Mouse (Mus musculus) limb, embryonic 13.5 days (tissue): Measurements from ENCODE around the gene Fam107b. TPM values are rescaled to one million over a fixed set of nuclear protein-coding genes. Genes with fewer than 3 reads are reported as not detected.
"Not testable (repeated sequence)": the region's sequence is repeated elsewhere in the genome, so short reads cannot be mapped to it uniquely, and the experiment has no call there.

ENCODE experiments used
- ATAC-seq: fragments of 200-750 bp; cut with Nextera tagmentation; 2 replicates; pipeline ENCODE4 v1.8.0; 2017; ENCODE audit warnings: low read depth, moderate number of reproducible peaks, moderate TSS enrichment; ENCODE audit not compliant: low FRiP score
- H3K27ac ChIP-seq: fragments of 300-500 bp; sonication (generic); 2 replicates; pipeline ENCODE4 v1.5.1; 2015; ENCODE audit warnings: inconsistent platforms, mild to moderate bottlenecking, moderate library complexity
- H3K27me3 ChIP-seq: fragments of 300-500 bp; sonication (generic); 2 replicates; pipeline ENCODE4 v1.6.1; 2015; ENCODE audit warnings: mild to moderate bottlenecking, inconsistent platforms
- H3K36me3 ChIP-seq: fragments of 300-500 bp; sonication (generic); 2 replicates; pipeline ENCODE4 v1.6.1; 2015; ENCODE audit warnings: inconsistent platforms, mild to moderate bottlenecking, moderate library complexity
- H3K4me1 ChIP-seq: fragments of 300-500 bp; sonication (generic); 2 replicates; pipeline ENCODE4 v1.6.1; 2015; ENCODE audit warnings: inconsistent platforms
- H3K4me2 ChIP-seq: fragments of 300-500 bp; sonication (generic); replicated peaks from 2 replicates; pipeline ENCODE4 v1.6.1; 2015; ENCODE audit warnings: inconsistent platforms, mild to moderate bottlenecking, moderate library complexity
- H3K4me3 ChIP-seq: fragments of 300-500 bp; sonication (generic); 2 replicates; pipeline ENCODE4 v1.5.1; 2015; ENCODE audit warnings: moderate library complexity, mild to moderate bottlenecking, inconsistent platforms
- H3K9ac ChIP-seq: fragments of 300-500 bp; sonication (generic); 2 replicates; pipeline ENCODE4 v1.6.1; 2015; ENCODE audit warnings: mild to moderate bottlenecking, inconsistent platforms
- H3K9me3 ChIP-seq: fragments of 300-500 bp; sonication (generic); 2 replicates; pipeline ENCODE4 v1.6.1; 2016; ENCODE audit warnings: inconsistent platforms
- WGBS: fragments of 180-500 bp; shearing (Covaris S2); methylation state at CpG from one replicate; pipeline ENCODE4 v1.1.7; 2015; 5-methylcytosine and 5-hydroxymethylcytosine counted together
- polyA plus RNA-seq: library from polyadenylated mRNA; unstranded; fragments of >200 nt; fragmentation: Nextera tagmentation; extraction: Ambion mirVana; gene quantifications from 2 replicates; pipeline ENCODE4 v1.2.1, GENCODE M21; 2015

The Fam107b gene
- polyA plus RNA-seq, 1 experiment from 2014 or later: 34.9 TPM

- no peak for ATAC-seq
- 90% methylated on average over 1 of the region's 1 CpGs for WGBS
- H3K4me3 ChIP-seq: no peak overlapping the region
- no peak overlapping the region for H3K27ac ChIP-seq
- H3K27me3 ChIP-seq: no peaks in the 10 kb centered on the region
- H3K36me3 ChIP-seq: no peaks in the 10 kb centered on the region
- H3K4me1 ChIP-seq: no peaks in the 10 kb centered on the region
- no peak overlapping the region for H3K4me2 ChIP-seq
- H3K9ac ChIP-seq: no peak overlapping the region
- no peaks in the 10 kb centered on the region for H3K9me3 ChIP-seq
These were observed 105.2 kb downstream of the Fam107b start for GRCm38 (mm10) chr2:3675481-3675880.

GRCm38 (mm10) chr2:3682699-3683098 lies 112.4 kb downstream of the Fam107b start:
- no peak for ATAC-seq
- Histone ChIP-seq H3K27me3 (no peaks in the 10 kb centered on the region), H3K9ac (no peak overlapping the region), H3K4me3 (no peak overlapping the region), H3K27ac (no peak overlapping the region), H3K9me3 (no peaks in the 10 kb centered on the region), H3K4me1 (peaks cover 13% of the 10 kb centered on the region; the same call in 1 of the 2 replicates), H3K36me3 (no peaks in the 10 kb centered on the region), H3K4me2 (no peak overlapping the region)
- 36% methylated on average over 4 of the region's 4 CpGs for WGBS

DNA sequence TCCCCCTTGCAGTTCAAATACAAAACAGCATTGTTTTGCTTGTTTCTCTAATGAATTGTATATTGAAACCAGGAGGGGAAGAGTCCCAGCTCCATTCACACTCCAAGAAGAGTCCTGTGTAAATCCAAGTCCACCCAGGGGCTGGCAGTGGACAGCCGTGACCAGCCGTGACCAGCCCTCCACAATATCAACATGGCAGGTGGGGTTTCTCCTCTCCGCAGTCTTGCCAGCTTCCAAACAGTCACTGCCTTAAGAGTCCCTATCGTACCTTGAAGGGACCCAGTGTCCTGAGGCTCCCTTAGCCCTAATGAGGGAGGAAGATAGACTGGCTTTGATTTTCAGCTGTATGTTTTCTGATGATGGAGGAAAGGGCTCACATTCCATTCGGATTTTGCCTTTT lies 113.1 kb downstream of the Fam107b start:
- Histone ChIP-seq H3K4me1 (peaks cover 13% of the 10 kb centered on the region; the same call in 1 of the 2 replicates), H3K36me3 (no peaks in the 10 kb centered on the region), H3K9me3 (no peaks in the 10 kb centered on the region), H3K4me2 (no peak overlapping the region), H3K9ac (no peak overlapping the region), H3K27ac (no peak overlapping the region), H3K27me3 (no peaks in the 10 kb centered on the region), H3K4me3 (no peak overlapping the region)
- no peak for ATAC-seq
- WGBS: 58% methylated on average over 5 of the region's 5 CpGs

GRCm38 (mm10) chr2:3683751-3684229 lies 113.5 kb downstream of the Fam107b start:
- no peak overlapping the region for H3K27ac ChIP-seq
- peak overlapping the region; percentile 16; the same call in 1 of the 2 replicates for H3K4me2 ChIP-seq
- peaks cover 13% of the 10 kb centered on the region; the same call in 1 of the 2 replicates for H3K4me1 ChIP-seq
- H3K9me3 ChIP-seq: no peaks in the 10 kb centered on the region
- no peaks in the 10 kb centered on the region for H3K36me3 ChIP-seq
- no peak overlapping the region for H3K9ac ChIP-seq
- WGBS: 24% methylated on average over 6 of the region's 6 CpGs
- H3K4me3 ChIP-seq: no peak overlapping the region
- ATAC-seq: peak; percentile 89
- H3K27me3 ChIP-seq: no peaks in the 10 kb centered on the region

- no peak for ATAC-seq
- Histone ChIP-seq H3K27ac (no peak overlapping the region), H3K4me3 (no peak overlapping the region), H3K4me2 (no peak overlapping the region), H3K9ac (no peak overlapping the region), H3K27me3 (no peaks in the 10 kb centered on the region), H3K9me3 (no peaks in the 10 kb centered on the region), H3K36me3 (no peaks in the 10 kb centered on the region), H3K4me1 (peaks cover 4% of the 10 kb centered on the region; the same call in 1 of the 2 replicates)
- 38% methylated on average over 4 of the region's 4 CpGs for WGBS
These were observed 119.9 kb downstream of the Fam107b start for GRCm38 (mm10) chr2:3690221-3690620.

GRCm38 (mm10) chr2:3692833-3693232 lies 122.5 kb downstream of the Fam107b start:
- 82% methylated on average over 2 of the region's 2 CpGs for WGBS
- H3K9me3 ChIP-seq: no peaks in the 10 kb centered on the region
- no peak overlapping the region for H3K27ac ChIP-seq
- no peaks in the 10 kb centered on the region for H3K27me3 ChIP-seq
- ATAC-seq: no peak
- H3K4me2 ChIP-seq: no peak overlapping the region
- H3K36me3 ChIP-seq: no peaks in the 10 kb centered on the region
- peaks cover 4% of the 10 kb centered on the region; the same call in 1 of the 2 replicates for H3K4me1 ChIP-seq
- no peak overlapping the region for H3K4me3 ChIP-seq
- H3K9ac ChIP-seq: no peak overlapping the region

- no peaks in the 10 kb centered on the region for H3K9me3 ChIP-seq
- H3K4me1 ChIP-seq: no peaks in the 10 kb centered on the region
- no peak for ATAC-seq
- no peaks in the 10 kb centered on the region for H3K27me3 ChIP-seq
- no peak overlapping the region for H3K27ac ChIP-seq
- 87% methylated on average over 5 of the region's 5 CpGs for WGBS
- H3K9ac ChIP-seq: no peak overlapping the region
- H3K4me2 ChIP-seq: no peak overlapping the region
- H3K36me3 ChIP-seq: no peaks in the 10 kb centered on the region
- H3K4me3 ChIP-seq: no peak overlapping the region
These were observed 125.6 kb downstream of the Fam107b start for GRCm38 (mm10) chr2:3695900-3696299.

DNA sequence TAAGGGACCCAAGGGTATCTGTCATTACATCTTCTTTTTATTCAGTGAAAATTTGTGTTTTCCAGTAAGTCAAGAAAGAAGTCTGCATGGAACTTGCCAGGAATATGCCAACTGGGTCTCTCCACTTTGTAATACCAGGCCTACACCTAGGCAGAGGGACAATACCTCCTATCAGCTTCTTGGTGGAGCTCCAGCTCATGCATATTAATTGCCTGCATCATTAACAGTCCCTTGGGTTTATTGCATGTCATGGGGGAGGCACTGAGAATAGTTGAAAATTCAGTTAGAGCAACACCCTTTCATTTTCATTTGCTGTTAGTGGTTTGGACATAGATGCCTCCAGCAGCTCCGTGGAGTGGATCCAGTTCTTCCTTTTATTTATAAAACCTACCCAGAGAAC lies 130.1 kb downstream of the Fam107b start:
- peaks cover 14% of the 10 kb centered on the region for H3K4me1 ChIP-seq
- no peaks in the 10 kb centered on the region for H3K36me3 ChIP-seq
- no peaks in the 10 kb centered on the region for H3K27me3 ChIP-seq
- no peak overlapping the region for H3K9ac ChIP-seq
- ATAC-seq: no peak
- H3K4me2 ChIP-seq: no peak overlapping the region
- no peak overlapping the region for H3K4me3 ChIP-seq
- WGBS: 79% methylated on average over 1 of the region's 1 CpGs
- no peak overlapping the region for H3K27ac ChIP-seq
- H3K9me3 ChIP-seq: no peaks in the 10 kb centered on the region

GRCm38 (mm10) chr2:3702640-3703190 lies 132.4 kb downstream of the Fam107b start:
- H3K4me2 ChIP-seq: no peak overlapping the region
- 89% methylated on average over 7 of the region's 7 CpGs for WGBS
- H3K27ac ChIP-seq: no peak overlapping the region
- H3K27me3 ChIP-seq: no peaks in the 10 kb centered on the region
- peaks cover 14% of the 10 kb centered on the region for H3K4me1 ChIP-seq
- no peak overlapping the region for H3K9ac ChIP-seq
- no peak for ATAC-seq
- no peak overlapping the region for H3K4me3 ChIP-seq
- H3K9me3 ChIP-seq: no peaks in the 10 kb centered on the region
- H3K36me3 ChIP-seq: no peaks in the 10 kb centered on the region

- no peak for ATAC-seq
- Histone ChIP-seq H3K27ac (no peak overlapping the region), H3K9ac (no peak overlapping the region), H3K4me3 (no peak overlapping the region), H3K4me2 (no peak overlapping the region), H3K4me1 (peaks cover 14% of the 10 kb centered on the region), H3K36me3 (no peaks in the 10 kb centered on the region), H3K9me3 (no peaks in the 10 kb centered on the region), H3K27me3 (no peaks in the 10 kb centered on the region)
- 50% methylated on average over 2 of the region's 2 CpGs for WGBS
These were observed 133.5 kb downstream of the Fam107b start for GRCm38 (mm10) chr2:3703806-3704205.

GRCm38 (mm10) chr2:3704311-3705162 lies 134.2 kb downstream of the Fam107b start:
- no peaks in the 10 kb centered on the region for H3K27me3 ChIP-seq
- ATAC-seq: no peak
- H3K4me2 ChIP-seq: no peak overlapping the region
- H3K9me3 ChIP-seq: no peaks in the 10 kb centered on the region
- no peak overlapping the region for H3K27ac ChIP-seq
- WGBS: 56% methylated on average over 9 of the region's 9 CpGs
- H3K4me3 ChIP-seq: no peak overlapping the region
- H3K4me1 ChIP-seq: peaks cover 14% of the 10 kb centered on the region
- no peaks in the 10 kb centered on the region for H3K36me3 ChIP-seq
- H3K9ac ChIP-seq: no peak overlapping the region

DNA sequence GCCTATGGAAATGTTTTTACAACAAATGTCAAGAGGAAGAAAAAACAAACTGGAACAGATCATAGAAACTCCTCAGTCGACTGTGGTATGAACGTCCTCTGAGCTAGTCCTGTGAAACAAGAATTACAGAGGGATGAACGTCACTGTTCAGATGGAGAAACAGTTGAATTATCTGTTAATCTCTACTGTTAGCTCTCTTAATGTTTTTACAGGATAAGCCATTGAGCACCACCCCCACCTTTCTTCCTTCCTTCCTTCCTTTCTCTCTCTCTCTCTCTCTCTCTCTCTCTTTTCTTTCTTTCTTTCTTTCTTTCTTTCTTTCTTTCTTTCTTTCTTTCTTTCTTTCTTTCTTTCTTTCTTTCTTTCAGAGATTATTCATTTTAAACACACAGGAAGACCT lies 135.0 kb downstream of the Fam107b start:
- H3K4me3 ChIP-seq, H3K27ac ChIP-seq, H3K27me3 ChIP-seq, H3K4me2 ChIP-seq, ATAC-seq, H3K9ac ChIP-seq, H3K36me3 ChIP-seq, H3K9me3 ChIP-seq: not testable (repeated sequence)
- H3K4me1 ChIP-seq: peaks cover 14% of the 10 kb centered on the region
- 60% methylated on average over 3 of the region's 3 CpGs for WGBS
